Mouse (Mus musculus): ENCODE results near the gene Plpp1. TPM values are rescaled to one million over a fixed set of nuclear protein-coding genes. Genes with fewer than 3 reads are reported as not detected.

The Plpp1 gene
- polyA plus RNA-seq, 1 experiment, result 61.6 TPM

DNA sequence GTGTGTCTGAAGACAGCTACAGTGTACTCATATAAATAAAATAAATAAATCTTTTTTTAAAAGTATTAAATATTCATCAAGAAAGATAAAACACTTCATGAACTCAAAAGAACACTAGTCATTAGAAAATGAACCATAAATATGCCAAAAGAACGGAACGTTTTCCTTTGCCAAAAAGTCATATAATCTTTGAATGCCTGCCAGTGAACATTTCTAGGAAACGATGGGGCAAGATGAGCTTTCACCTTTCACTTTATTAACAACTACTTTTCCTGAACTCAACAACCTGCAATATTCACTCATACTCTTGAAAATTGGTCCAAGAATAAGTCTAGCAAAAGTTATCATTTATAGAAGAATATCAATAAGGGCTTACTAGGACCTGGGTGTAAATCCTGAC is 101.6 kb downstream of the Plpp1 start:
- H3K4me3 ChIP-seq (ENCODE audit: extremely low read depth, insufficient read depth, insufficient read length), result no peak overlapping the region
- no peak overlapping the region for H3K27ac ChIP-seq (ENCODE audit: insufficient read depth, low read length)
- 94% methylated on average over 3 of the region's 3 CpGs for WGBS
- H3K36me3 ChIP-seq (ENCODE audit: control insufficient read depth, insufficient read depth, low read length), result peaks cover 29% of the 10 kb centered on the region
- no peak for DNase-seq (ENCODE audit: low read depth in 1 of 2, low spot score in 2 of 2)
- no peaks in the 10 kb centered on the region for H3K4me1 ChIP-seq (ENCODE audit: control insufficient read depth, insufficient read depth, insufficient read length)
- H3K27me3 ChIP-seq (ENCODE audit: control insufficient read depth, insufficient read depth, low read length), result no peaks in the 10 kb centered on the region
- TF ChIP-seq CTCF (IDR thresholded peaks at IDR 0.05; ENCODE audit: extremely low read depth, insufficient read depth, insufficient read length, insufficient replicate concordance), result no peak
- TF ChIP-seq POLR2A (IDR thresholded peaks at IDR 0.05; ENCODE audit: low read depth, low read length), result no peak

- Histone ChIP-seq H3K27me3 (ENCODE audit: control insufficient read depth, insufficient read depth, low read length) (no peaks in the 10 kb centered on the region), H3K27ac (ENCODE audit: insufficient read depth, low read length) (no peak overlapping the region), H3K4me1 (ENCODE audit: control insufficient read depth, insufficient read depth, insufficient read length) (no peaks in the 10 kb centered on the region), H3K4me3 (ENCODE audit: extremely low read depth, insufficient read depth, insufficient read length) (no peak overlapping the region), H3K36me3 (ENCODE audit: control insufficient read depth, insufficient read depth, low read length) (peaks cover 20% of the 10 kb centered on the region)
- DNase-seq (ENCODE audit: low read depth in 1 of 2, low spot score in 2 of 2), result peak; percentile 11 to 26
- WGBS, result 43% methylated on average over 4 of the region's 4 CpGs
- TF ChIP-seq POLR2A (IDR thresholded peaks at IDR 0.05; ENCODE audit: low read depth, low read length) (no peak), CTCF (IDR thresholded peaks at IDR 0.05; ENCODE audit: extremely low read depth, insufficient read depth, insufficient read length, insufficient replicate concordance) (peak; percentile 16; the same call in 1 of the 2 replicates)
These were observed 109.1 kb downstream of the Plpp1 start for GRCm38 (mm10) chr13:112909663-112910062.

DNA sequence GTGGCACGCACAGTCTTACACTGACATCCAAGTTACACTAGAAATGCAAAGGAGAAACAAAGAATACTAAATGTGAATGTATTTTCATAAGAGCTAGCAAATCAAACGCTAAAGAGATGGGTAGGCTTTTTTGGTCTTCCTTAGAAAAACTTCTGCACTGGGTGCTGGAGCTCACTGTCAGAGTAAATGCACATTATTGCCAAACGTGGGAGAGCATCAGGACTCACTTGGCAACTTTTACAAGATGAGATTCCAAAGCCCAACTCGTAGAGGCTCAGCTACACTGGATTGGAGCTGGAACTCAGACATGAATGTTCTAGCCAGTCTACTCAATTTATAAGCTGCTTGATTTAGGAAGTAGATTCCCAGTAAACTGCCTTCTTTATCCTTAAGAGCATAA is 109.8 kb downstream of the Plpp1 start:
- H3K36me3 ChIP-seq (ENCODE audit: control insufficient read depth, insufficient read depth, low read length), result peaks cover 17% of the 10 kb centered on the region
- H3K27me3 ChIP-seq (ENCODE audit: control insufficient read depth, insufficient read depth, low read length), result no peaks in the 10 kb centered on the region
- DNase-seq (ENCODE audit: low read depth in 1 of 2, low spot score in 2 of 2), result no peak
- H3K27ac ChIP-seq (ENCODE audit: insufficient read depth, low read length), result no peak overlapping the region
- TF ChIP-seq CTCF (IDR thresholded peaks at IDR 0.05; ENCODE audit: extremely low read depth, insufficient read depth, insufficient read length, insufficient replicate concordance) (no peak), POLR2A (IDR thresholded peaks at IDR 0.05; ENCODE audit: low read depth, low read length) (no peak)
- no peak overlapping the region for H3K4me3 ChIP-seq (ENCODE audit: extremely low read depth, insufficient read depth, insufficient read length)
- H3K4me1 ChIP-seq (ENCODE audit: control insufficient read depth, insufficient read depth, insufficient read length), result no peaks in the 10 kb centered on the region
- WGBS, result 91% methylated on average over 4 of the region's 4 CpGs

Other genes with a start within 250 kb of the Plpp1 start
- 0.31 and 0.33 TPM in 2 replicates for gene Il31ra, start 206.4 kb upstream of the Plpp1 start, polyA plus RNA-seq (2012; rRNA removed)
- gene Ddx4, start 148.3 kb upstream of the Plpp1 start, polyA plus RNA-seq (2012; rRNA removed), result 0.06 TPM in 1 of 2 replicates, not detected in the other
- gene Slc38a9, start 140.0 kb upstream of the Plpp1 start, polyA plus RNA-seq (2012; rRNA removed), result 22.0 and 23.5 TPM in 2 replicates
- 3.4 and 3.6 TPM in 2 replicates for gene Mtrex, start 126.6 kb downstream of the Plpp1 start, polyA plus RNA-seq (2012; rRNA removed)
- gene Dhx29, start 126.7 kb downstream of the Plpp1 start, polyA plus RNA-seq (2012; rRNA removed), result 2.1 TPM in 2 replicates
- gene Ccno, start 187.0 kb downstream of the Plpp1 start, polyA plus RNA-seq (2012; rRNA removed), result 0.29 and 0.32 TPM in 2 replicates
- not detected in 2 replicates for gene Mcidas, start 193.1 kb downstream of the Plpp1 start, polyA plus RNA-seq (2012; rRNA removed)
- 0.09 and 0.26 TPM in 2 replicates for gene Cdc20b, start 234.3 kb downstream of the Plpp1 start, polyA plus RNA-seq (2012; rRNA removed)
- 0.61 and 0.67 TPM in 2 replicates for gene Gpx8, start 245.6 kb downstream of the Plpp1 start, polyA plus RNA-seq (2012; rRNA removed)

All from spleen, adult 2 months (tissue).